Mouse (Mus musculus) adrenal gland, adult 18-20 months (tissue): Measurements from ENCODE around the gene Atp8a2. TPM values are rescaled to one million over a fixed set of nuclear protein-coding genes. Genes with fewer than 3 reads are reported as not detected.
"Not testable (repeated sequence)": the region's sequence is repeated elsewhere in the genome, so short reads cannot be mapped to it uniquely, and the experiment has no call there.

Source experiments
- DNase-seq, 2 experiments: peaks; one replicate each; pipeline ENCODE4 v3.0.0; 2021 to 2022; ENCODE audit warnings: low spot score in 2 of 2
- total RNA-seq, 2 experiments: library from RNA; stranded (reverse); gene quantifications; 1 replicate in 1 of 2; 2 replicates in 1 of 2; pipeline ENCODE4 v1.2.3; 2021

Atp8a2 gene
- total RNA-seq, 2 experiments from 2014 or later, result 1.1 to 2.0 TPM

- DNase-seq, result no peak
Measured at GRCm38 (mm10) chr14:59720386-59720785, 476.6 kb downstream of the Atp8a2 start.

GRCm38 (mm10) chr14:59716443-59717085 lies 480.4 kb downstream of the Atp8a2 start:
- DNase-seq, result not testable (repeated sequence)

- DNase-seq, result no peak
Measured at GRCm38 (mm10) chr14:59715695-59716442, 481.1 kb downstream of the Atp8a2 start.

GRCm38 (mm10) chr14:59709505-59710335 lies 487.3 kb downstream of the Atp8a2 start:
- DNase-seq, result no peak

- DNase-seq, result no peak
Measured at GRCm38 (mm10) chr14:59708009-59708408, 489.0 kb downstream of the Atp8a2 start.

- DNase-seq, result no peak
Measured at GRCm38 (mm10) chr14:59705326-59706058, 491.5 kb downstream of the Atp8a2 start.

- DNase-seq, result no peak
Measured at GRCm38 (mm10) chr14:59701492-59701891, 495.5 kb downstream of the Atp8a2 start.

GRCm38 (mm10) chr14:59695160-59695559 lies 501.8 kb downstream of the Atp8a2 start:
- DNase-seq, result no peak

GRCm38 (mm10) chr14:59692164-59692563 lies 504.8 kb downstream of the Atp8a2 start:
- no peak for DNase-seq

GRCm38 (mm10) chr14:59691402-59691801 lies 505.6 kb downstream of the Atp8a2 start:
- DNase-seq, result no peak

GRCm38 (mm10) chr14:59690954-59691353 lies 506.0 kb downstream of the Atp8a2 start:
- DNase-seq, result no peak

- DNase-seq, result no peak
Measured at GRCm38 (mm10) chr14:59689596-59689995, 507.4 kb downstream of the Atp8a2 start.

- no peak for DNase-seq
Measured at GRCm38 (mm10) chr14:59686229-59686628, 510.8 kb downstream of the Atp8a2 start.

- no peak for DNase-seq
Measured at GRCm38 (mm10) chr14:59685343-59685742, 511.6 kb downstream of the Atp8a2 start.

- DNase-seq, result no peak
Measured at GRCm38 (mm10) chr14:59681906-59682305, 515.1 kb downstream of the Atp8a2 start.

- DNase-seq, result no peak
Measured at GRCm38 (mm10) chr14:59677598-59678003, 519.4 kb downstream of the Atp8a2 start.

GRCm38 (mm10) chr14:59675330-59675729 lies 521.6 kb downstream of the Atp8a2 start:
- DNase-seq, result no peak

- DNase-seq, result no peak
Measured at GRCm38 (mm10) chr14:59674556-59674955, 522.4 kb downstream of the Atp8a2 start.

GRCm38 (mm10) chr14:59672893-59673515 lies 524.0 kb downstream of the Atp8a2 start:
- DNase-seq, result no peak

GRCm38 (mm10) chr14:59657098-59657497 lies 539.9 kb downstream of the Atp8a2 start:
- no peak for DNase-seq

- no peak for DNase-seq
Measured at GRCm38 (mm10) chr14:59656591-59656990, 540.4 kb downstream of the Atp8a2 start.
